Mouse (Mus musculus) forebrain, embryonic 12.5 days (tissue): Measurements from ENCODE around the gene Dus4l. TPM values are rescaled to one million over a fixed set of nuclear protein-coding genes. Genes with fewer than 3 reads are reported as not detected.

Experiments
- ATAC-seq: fragments of 200-750 bp; cut with Nextera tagmentation; 2 replicates; pipeline ENCODE4 v1.8.0; 2017; ENCODE audit warnings: moderate TSS enrichment; ENCODE audit not compliant: low FRiP score
- H3K27ac ChIP-seq: fragments of 300-500 bp; sonication (generic); 2 replicates; pipeline ENCODE4 v1.5.1; 2016; ENCODE audit warnings: mild to moderate bottlenecking
- H3K27me3 ChIP-seq: fragments of 300-500 bp; sonication (generic); 2 replicates; pipeline ENCODE4 v1.6.1; 2016; ENCODE audit warnings: mild to moderate bottlenecking
- H3K36me3 ChIP-seq: fragments of 300-500 bp; sonication (generic); replicated peaks from 2 replicates; pipeline ENCODE4 v1.6.1; 2016; ENCODE audit warnings: mild to moderate bottlenecking
- H3K4me1 ChIP-seq: fragments of 300-500 bp; sonication (generic); 2 replicates; pipeline ENCODE4 v1.6.1; 2016
- H3K4me2 ChIP-seq: fragments of 300-500 bp; sonication (generic); 2 replicates; pipeline ENCODE4 v1.6.1; 2016; ENCODE audit warnings: mild to moderate bottlenecking, moderate library complexity
- H3K4me3 ChIP-seq: fragments of 300-500 bp; sonication (generic); replicated peaks from 2 replicates; pipeline ENCODE4 v1.5.1; 2016; ENCODE audit warnings: mild to moderate bottlenecking
- H3K9ac ChIP-seq: fragments of 300-500 bp; sonication (generic); 2 replicates; pipeline ENCODE4 v1.6.1; 2016; ENCODE audit warnings: mild to moderate bottlenecking
- H3K9me3 ChIP-seq: fragments of 300-500 bp; sonication (generic); 2 replicates; pipeline ENCODE4 v1.6.1; 2016
- WGBS: fragments of 180-500 bp; shearing (Covaris S2); methylation state at CpG from one replicate; pipeline ENCODE4 v1.1.7; 2016; 5-methylcytosine and 5-hydroxymethylcytosine counted together
- polyA plus RNA-seq: library from polyadenylated mRNA; unstranded; fragments of >200 nt; fragmentation: Nextera tagmentation; extraction: Ambion mirVana; gene quantifications from 2 replicates; pipeline ENCODE4 v1.2.1, GENCODE M21; 2016

The Dus4l gene
- 7.4 and 9.5 TPM in 2 replicates for polyA plus RNA-seq

DNA sequence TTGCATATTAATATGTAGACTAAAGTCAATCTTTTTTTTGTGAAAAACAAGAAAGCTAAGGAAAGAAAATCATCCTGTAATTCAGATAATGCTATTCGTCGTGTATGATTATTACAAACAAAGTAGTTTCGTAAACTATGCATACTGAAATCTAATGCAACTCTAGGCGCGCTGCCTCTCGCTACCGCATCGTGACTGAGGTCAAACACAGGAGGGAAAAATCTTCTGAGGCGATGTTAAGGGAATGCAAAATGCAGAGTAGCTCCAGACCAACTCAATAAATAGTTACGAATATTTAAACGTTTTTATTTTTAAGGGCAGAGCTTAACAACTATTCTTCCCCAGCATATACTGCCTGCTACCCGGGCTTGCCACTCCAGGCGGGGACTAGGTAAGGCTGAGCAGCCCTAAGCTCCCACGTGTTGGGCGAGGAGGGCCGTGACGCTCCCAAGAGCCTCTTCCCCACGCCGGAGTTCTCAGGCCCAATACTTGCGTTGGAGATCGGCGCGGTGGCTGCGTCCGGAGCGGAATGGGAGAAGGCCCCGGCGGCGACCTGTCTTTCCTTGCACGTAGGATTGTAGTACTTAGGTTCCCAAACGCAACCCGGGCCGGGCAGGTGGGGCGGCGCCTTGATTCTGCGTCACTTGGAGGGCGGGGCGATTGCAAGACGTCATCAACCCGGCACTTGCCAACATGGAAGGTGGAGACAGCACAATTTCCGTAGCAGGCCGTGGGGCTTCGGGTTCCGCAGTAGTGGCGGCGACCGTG, at the start of gene Dus4l, which contains the start of gene Cog5:
Gene Dus4l (minus strand): TSS at position 630 of the 768 bp plus-strand sequence.
Gene Cog5 (plus strand): TSS at position 673 of the 768 bp plus-strand sequence.
- Histone ChIP-seq H3K36me3 (0 out of 2 replicates have a peak, but pooled peaks cover 4% of the 10 kb centered on the region), H3K4me1 (peaks cover 6% of the 10 kb centered on the region), H3K4me3 (peak within 1 kb of the TSS; percentile 86), H3K9ac (peak within 1 kb of the TSS; percentile 74), H3K9me3 (no peaks in the 10 kb centered on the region), H3K27me3 (no peaks in the 10 kb centered on the region), H3K4me2 (peak within 1 kb of the TSS; percentile 73), H3K27ac (peak within 1 kb of the TSS; percentile 65)
- under 1% methylated on average over 47 of the region's 47 CpGs for WGBS
- ATAC-seq: peak; percentile 98

DNA sequence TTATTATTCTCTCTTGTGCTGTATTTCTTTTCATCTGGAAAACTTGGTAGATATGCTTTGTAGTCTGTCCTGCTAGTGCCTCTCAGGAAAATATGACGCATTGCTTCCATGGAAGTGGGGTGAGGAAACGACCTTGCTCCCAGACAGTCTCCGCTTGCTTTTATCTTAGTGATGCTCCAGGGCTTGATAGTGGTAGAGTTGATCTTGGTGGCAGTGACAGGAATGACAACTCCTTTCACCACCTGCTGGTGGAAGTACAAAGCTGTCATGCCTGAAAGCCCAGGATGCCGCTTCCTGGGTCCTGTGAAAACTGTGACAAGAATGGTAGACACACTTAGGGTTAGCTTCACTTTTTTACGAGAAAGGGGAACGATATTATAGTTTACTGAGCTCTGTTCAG, 49.3 kb upstream of the Dus4l start:
- no peaks in the 10 kb centered on the region for H3K9me3 ChIP-seq
- WGBS: 77% methylated on average over 6 of the region's 6 CpGs

DNA sequence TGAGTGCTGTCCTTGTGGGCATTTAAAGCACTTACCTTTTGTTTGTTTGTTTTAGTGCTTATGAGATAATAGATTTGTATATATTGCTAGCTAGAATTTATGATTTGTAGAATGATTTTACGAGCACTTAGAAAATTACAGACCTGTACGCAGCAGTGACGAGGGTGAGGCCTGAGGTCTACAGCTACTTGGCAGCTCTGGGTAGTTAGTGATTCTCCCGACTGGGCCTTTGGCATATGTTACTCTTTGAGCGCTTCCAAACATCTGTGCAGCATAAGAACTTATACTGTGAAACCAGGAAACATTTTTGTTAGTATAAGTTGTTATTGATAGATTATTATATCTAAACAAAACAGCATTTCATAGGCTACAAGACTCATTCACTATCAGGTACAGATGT, 46.8 kb upstream of the Dus4l start:
- no peak overlapping the region for H3K27ac ChIP-seq
- peaks cover 6% of the 10 kb centered on the region; the same call in 1 of the 2 replicates for H3K36me3 ChIP-seq
- H3K4me3 ChIP-seq: no peak overlapping the region
- no peaks in the 10 kb centered on the region for H3K4me1 ChIP-seq
- WGBS: 86% methylated on average over 5 of the region's 5 CpGs
- no peak for ATAC-seq
- H3K27me3 ChIP-seq: no peaks in the 10 kb centered on the region
- no peak overlapping the region for H3K9ac ChIP-seq
- H3K4me2 ChIP-seq: no peak overlapping the region
- H3K9me3 ChIP-seq: 0 out of 2 replicates have a peak, but pooled peaks cover 3% of the 10 kb centered on the region

More for the DNA sequence above, 49.3 kb upstream of the Dus4l start:
- H3K4me2 ChIP-seq: no peak overlapping the region
- H3K27me3 ChIP-seq: no peaks in the 10 kb centered on the region
- no peak for ATAC-seq
- no peaks in the 10 kb centered on the region for H3K4me1 ChIP-seq
- H3K9ac ChIP-seq: no peak overlapping the region
- no peaks in the 10 kb centered on the region for H3K36me3 ChIP-seq
- no peak overlapping the region for H3K4me3 ChIP-seq
- no peak overlapping the region for H3K27ac ChIP-seq

DNA sequence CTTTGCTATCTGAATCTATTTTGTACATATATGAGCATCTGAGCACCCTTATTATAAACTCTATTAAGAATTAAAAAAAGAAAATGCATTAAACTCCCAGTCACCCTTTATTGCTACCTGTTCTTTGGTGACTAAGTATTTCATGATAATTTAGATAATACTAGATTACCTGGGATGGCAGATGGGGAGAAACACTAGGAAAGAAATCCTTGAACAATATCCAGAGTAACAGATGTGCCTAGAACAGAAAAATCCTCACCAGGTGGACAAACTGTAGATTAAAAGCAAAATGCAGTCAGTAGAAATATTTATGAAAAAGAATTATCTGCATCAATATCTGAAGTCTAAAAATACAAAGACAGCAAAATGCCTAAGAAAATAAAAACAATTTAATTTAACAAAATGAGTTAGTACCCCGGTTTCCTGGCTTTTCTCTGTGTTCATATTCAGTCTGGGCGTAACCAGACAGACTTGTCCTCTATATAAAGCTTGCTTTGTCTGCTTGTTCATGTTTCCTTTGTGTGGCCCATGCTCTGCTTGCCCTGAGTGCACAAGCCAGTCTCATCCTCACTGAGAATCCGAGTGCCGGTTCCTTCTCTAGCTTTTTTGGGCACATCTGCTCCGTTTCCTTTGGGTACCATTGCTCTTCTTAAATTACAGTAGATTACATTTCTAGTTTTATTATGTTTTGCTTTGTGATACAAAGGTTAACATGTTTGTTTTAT, 46.2 kb upstream of the Dus4l start:
- H3K4me3 ChIP-seq: no peak overlapping the region
- no peaks in the 10 kb centered on the region for H3K4me1 ChIP-seq
- 74% methylated on average over 5 of the region's 5 CpGs for WGBS
- no peak overlapping the region for H3K4me2 ChIP-seq
- H3K9me3 ChIP-seq: 0 out of 2 replicates have a peak, but pooled peaks cover 3% of the 10 kb centered on the region
- H3K36me3 ChIP-seq: peaks cover 6% of the 10 kb centered on the region; the same call in 1 of the 2 replicates
- no peak overlapping the region for H3K9ac ChIP-seq
- no peaks in the 10 kb centered on the region for H3K27me3 ChIP-seq
- ATAC-seq: no peak
- H3K27ac ChIP-seq: no peak overlapping the region

DNA sequence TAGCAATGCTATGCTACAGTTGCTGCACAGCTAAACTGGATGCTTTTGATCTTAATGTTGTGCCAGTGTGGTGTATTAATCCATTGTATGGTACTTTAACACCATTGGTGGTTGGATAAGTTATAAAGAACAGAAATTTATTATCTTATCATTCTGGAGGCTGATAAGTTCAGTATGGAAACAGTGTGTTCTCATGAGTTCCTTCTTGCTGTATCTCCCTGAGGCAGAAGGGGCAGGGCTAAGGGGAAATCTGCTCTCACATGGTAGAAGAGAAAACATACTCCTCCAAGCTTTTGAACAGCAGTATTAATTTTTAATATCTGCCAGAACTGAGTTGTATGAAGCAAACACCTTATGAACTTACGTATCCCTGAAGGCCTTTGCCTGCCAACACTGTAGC, 38.7 kb upstream of the Dus4l start:
- Histone ChIP-seq H3K27me3 (no peaks in the 10 kb centered on the region), H3K27ac (no peak overlapping the region), H3K4me3 (no peak overlapping the region), H3K9ac (no peak overlapping the region), H3K9me3 (0 out of 2 replicates have a peak, but pooled peaks cover 3% of the 10 kb centered on the region), H3K4me1 (no peaks in the 10 kb centered on the region), H3K36me3 (peaks cover 6% of the 10 kb centered on the region; the same call in 1 of the 2 replicates), H3K4me2 (no peak overlapping the region)
- ATAC-seq: no peak
- 94% methylated on average over 1 of the region's 1 CpGs for WGBS

DNA sequence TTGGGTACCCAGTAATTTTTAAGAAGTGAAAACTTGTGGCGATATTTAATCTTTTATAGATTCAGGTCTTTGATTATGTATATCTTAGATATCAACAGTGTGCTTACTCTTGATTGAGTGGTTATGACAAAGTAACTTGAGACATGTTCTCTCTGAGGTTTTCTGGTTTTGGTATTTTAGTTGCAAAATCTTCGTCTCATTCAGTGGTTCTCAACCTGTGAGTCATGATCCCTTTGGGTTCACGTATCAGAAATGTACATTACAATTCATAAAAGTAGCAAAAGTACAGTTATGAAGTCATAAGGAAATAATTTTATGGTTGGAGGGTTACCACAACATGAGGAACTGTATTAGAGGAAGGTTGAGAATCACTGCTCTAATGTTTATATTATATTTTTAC, 32.1 kb upstream of the Dus4l start:
- Histone ChIP-seq H3K27me3 (no peaks in the 10 kb centered on the region), H3K9me3 (no peaks in the 10 kb centered on the region), H3K36me3 (no peaks in the 10 kb centered on the region), H3K9ac (no peak overlapping the region), H3K4me1 (no peaks in the 10 kb centered on the region), H3K4me2 (no peak overlapping the region), H3K27ac (no peak overlapping the region), H3K4me3 (no peak overlapping the region)
- 90% methylated on average over 3 of the region's 3 CpGs for WGBS
- no peak for ATAC-seq

DNA sequence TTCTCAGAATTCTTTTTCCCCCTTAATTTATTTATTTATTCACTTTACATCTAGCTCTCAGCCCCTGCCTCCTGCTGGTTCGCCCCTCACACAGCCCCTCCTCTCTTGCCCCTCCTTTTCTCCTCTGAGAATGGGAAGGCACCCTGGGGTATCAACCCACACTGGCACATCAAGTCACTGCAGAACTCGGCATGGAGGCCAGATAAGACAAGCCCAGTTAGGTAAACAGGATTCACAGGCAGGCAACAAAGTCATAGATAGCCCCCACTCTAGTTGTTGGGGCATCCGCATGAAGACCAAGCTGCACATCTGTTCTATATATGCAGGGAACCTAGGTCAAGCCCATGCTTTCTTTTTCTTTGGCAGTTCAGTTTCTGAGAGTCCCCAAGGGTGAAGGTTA, 12.6 kb upstream of the Dus4l start:
- no peak overlapping the region for H3K4me2 ChIP-seq
- H3K36me3 ChIP-seq: peaks cover 33% of the 10 kb centered on the region
- no peak overlapping the region for H3K9ac ChIP-seq
- no peak for ATAC-seq
- H3K4me1 ChIP-seq: no peaks in the 10 kb centered on the region
- no peak overlapping the region for H3K4me3 ChIP-seq
- 61% methylated on average over 3 of the region's 3 CpGs for WGBS
- no peaks in the 10 kb centered on the region for H3K27me3 ChIP-seq
- no peaks in the 10 kb centered on the region for H3K9me3 ChIP-seq
- no peak overlapping the region for H3K27ac ChIP-seq

DNA sequence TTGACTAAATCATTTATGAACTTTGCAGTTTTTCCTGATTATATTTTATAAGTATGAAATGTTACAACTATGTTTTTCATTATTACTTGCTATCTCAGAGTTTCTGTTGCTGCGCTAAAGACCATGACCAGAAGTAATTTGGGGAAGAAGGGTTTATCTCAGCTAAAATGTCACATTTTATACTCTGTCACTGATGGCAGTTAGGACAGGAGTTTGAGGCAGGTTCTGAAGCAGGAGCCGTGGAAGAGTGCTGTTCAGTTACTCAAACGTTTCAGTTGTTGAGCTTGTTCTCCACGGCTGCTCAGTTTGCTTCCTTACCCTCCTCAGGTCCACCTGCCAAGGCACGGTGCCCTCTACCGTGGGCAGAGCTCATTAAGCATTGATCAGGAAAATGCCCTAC, 11.4 kb upstream of the Dus4l start:
- peaks cover 33% of the 10 kb centered on the region for H3K36me3 ChIP-seq
- no peak for ATAC-seq

DNA sequence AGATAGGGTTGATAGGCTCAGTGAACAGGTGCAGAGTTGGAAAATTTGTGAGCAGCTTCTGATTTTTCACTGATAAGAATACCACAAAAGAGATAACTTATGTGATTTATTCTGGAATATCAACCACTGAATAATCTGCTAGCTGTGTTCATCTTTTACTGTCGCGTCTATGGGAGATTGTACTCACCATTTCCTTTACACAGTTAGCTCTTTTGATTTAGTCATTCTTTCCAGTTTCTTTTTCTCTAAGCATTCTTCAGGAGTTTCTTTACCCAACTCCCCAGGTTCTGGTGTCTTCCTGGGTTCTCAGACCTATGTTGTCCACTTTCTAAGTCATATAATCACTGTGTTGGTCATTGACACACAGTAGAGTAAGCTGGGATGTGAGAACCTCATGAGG, 2.2 kb upstream of the Dus4l start:
- Histone ChIP-seq H3K9ac (no peak overlapping the region), H3K27ac (no peak overlapping the region), H3K4me3 (no peak overlapping the region), H3K4me2 (no peak overlapping the region), H3K36me3 (no peaks in the 10 kb centered on the region), H3K4me1 (peaks cover 6% of the 10 kb centered on the region), H3K27me3 (no peaks in the 10 kb centered on the region), H3K9me3 (no peaks in the 10 kb centered on the region)
- 93% methylated on average over 2 of the region's 2 CpGs for WGBS
- ATAC-seq: no peak

More for the DNA sequence above, 11.4 kb upstream of the Dus4l start:
- Histone ChIP-seq H3K4me3 (no peak overlapping the region), H3K27me3 (no peaks in the 10 kb centered on the region), H3K27ac (no peak overlapping the region), H3K4me1 (no peaks in the 10 kb centered on the region), H3K4me2 (no peak overlapping the region), H3K9me3 (no peaks in the 10 kb centered on the region), H3K9ac (no peak overlapping the region)
- 75% methylated on average over 6 of the region's 6 CpGs for WGBS

DNA sequence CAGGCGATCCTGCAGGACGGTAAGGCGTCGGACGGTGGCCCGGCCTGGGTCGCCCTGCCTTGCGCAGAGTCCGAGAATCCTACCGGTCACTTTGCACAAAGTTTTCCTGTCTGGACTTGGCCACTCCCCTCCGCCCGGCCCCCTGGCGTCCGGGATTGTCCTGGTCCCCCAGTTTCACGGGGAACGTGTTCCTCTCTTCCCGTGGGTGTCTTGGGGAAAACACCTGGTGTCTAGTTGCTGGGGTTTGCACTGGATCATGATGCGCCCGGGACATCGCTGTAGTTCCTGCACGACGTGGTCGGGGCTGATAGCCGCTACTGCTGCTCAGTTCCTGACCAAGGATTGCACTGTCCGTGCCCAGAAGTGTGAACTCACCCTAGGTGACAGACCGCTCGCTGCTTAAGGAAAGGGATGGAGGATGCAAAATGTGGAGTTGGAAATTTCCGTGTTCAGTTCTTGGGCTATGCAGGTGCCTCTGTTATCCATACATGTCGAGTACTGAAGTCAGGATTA, 395 bp upstream of the Dus4l start:
- Histone ChIP-seq H3K4me2 (peak overlapping the region; percentile 73), H3K27ac (peak overlapping the region; percentile 65; the same call in 1 of the 2 replicates), H3K9ac (peak overlapping the region; percentile 74), H3K27me3 (no peaks in the 10 kb centered on the region), H3K4me1 (peaks cover 6% of the 10 kb centered on the region), H3K9me3 (no peaks in the 10 kb centered on the region), H3K36me3 (no peaks in the 10 kb centered on the region), H3K4me3 (peak overlapping the region; percentile 86)
- peak; percentile 84 for ATAC-seq
- 1% methylated on average over 29 of the region's 29 CpGs for WGBS

DNA sequence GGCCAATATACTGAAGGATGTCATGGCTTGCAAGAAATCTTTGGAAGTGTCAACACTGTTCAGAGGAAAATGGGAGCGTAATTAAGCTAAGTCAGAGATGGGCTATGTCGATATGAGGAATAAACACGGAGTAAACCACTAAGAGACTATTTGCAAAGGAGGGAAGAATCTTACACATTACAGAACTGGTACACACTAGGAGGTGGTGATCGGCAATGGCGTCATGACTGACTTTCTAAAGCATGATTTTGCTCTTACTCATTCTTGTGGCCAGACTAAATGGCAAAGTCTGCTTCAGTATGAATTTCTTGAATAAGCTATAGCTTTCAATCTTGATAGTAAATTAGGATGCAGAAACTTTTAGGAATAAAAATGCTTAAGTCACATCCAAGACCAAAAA, 1.0 kb downstream of the Dus4l start:
- Histone ChIP-seq H3K27ac (no peak overlapping the region), H3K4me1 (peaks cover 6% of the 10 kb centered on the region), H3K36me3 (0 out of 2 replicates have a peak, but pooled peaks cover 4% of the 10 kb centered on the region), H3K9ac (no peak overlapping the region), H3K27me3 (no peaks in the 10 kb centered on the region), H3K9me3 (no peaks in the 10 kb centered on the region), H3K4me3 (no peak overlapping the region), H3K4me2 (peak overlapping the region; percentile 27; the same call in 1 of the 2 replicates)
- 77% methylated on average over 5 of the region's 5 CpGs for WGBS
- no peak for ATAC-seq

DNA sequence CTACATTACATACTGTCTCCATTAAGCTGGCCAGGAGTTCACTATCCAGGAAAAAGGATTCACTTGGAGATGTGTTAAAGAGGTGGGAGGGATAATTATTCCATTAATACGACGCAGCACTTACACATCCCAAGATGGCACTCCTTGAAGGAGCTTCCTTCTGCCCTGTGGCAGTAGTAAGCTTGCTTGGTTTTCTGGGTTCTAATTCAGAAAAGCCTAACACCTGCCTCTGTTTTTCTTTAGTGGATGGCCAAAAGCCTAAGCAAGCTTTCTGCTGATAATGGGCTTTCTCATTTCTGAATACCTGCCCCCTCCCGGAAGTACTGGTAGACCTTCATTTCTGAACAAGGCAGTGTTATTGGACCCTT, 19.4 kb downstream of the Dus4l start:
- Histone ChIP-seq H3K27me3 (no peaks in the 10 kb centered on the region), H3K4me2 (peak overlapping the region; percentile 74; the same call in 1 of the 2 replicates), H3K4me3 (no peak overlapping the region), H3K27ac (no peak overlapping the region), H3K9me3 (no peaks in the 10 kb centered on the region), H3K36me3 (0 out of 2 replicates have a peak, but pooled peaks cover 3% of the 10 kb centered on the region), H3K9ac (no peak overlapping the region), H3K4me1 (peaks cover 4% of the 10 kb centered on the region; the same call in 1 of the 2 replicates)
- no peak for ATAC-seq
- 75% methylated on average over 3 of the region's 3 CpGs for WGBS
